Mouse (Mus musculus): ENCODE results near the gene Dpp6. TPM values are rescaled to one million over a fixed set of nuclear protein-coding genes. Genes with fewer than 3 reads are reported as not detected.

The Dpp6 gene
- polyA plus RNA-seq, 1 experiment from 2014 or later = 22.8 TPM

DNA sequence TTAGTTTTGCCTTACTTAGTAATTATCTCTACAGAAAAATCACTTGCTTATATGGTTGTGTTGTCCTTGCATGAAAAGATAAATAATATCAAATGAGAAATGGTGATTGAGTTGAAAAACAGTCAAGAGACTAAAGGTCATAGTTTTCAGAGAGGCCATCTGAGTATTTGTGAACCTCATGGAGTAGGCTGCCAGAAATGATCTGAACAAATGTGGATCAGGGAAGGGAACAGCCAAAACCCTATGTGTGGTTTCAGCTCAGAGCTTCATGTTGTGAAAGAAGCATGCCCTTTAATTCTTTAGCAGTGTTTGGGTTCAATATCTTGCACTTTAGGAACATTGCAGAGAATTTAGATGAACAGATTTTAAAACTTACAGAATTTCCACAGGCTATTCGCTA, 458.9 kb downstream of the Dpp6 start:
- 85% methylated on average over 1 of the region's 1 CpGs for WGBS
- no peak overlapping the region for H3K4me3 ChIP-seq
- H3K27ac ChIP-seq = no peak overlapping the region
- H3K4me2 ChIP-seq (replicated peaks) = no peak overlapping the region
- H3K9ac ChIP-seq = no peak overlapping the region
- H3K4me1 ChIP-seq = no peaks in the 10 kb centered on the region
- no peaks in the 10 kb centered on the region for H3K27me3 ChIP-seq (replicated peaks)
- ATAC-seq (ENCODE audit: low FRiP score, low read depth) = no peak
- no peaks in the 10 kb centered on the region for H3K9me3 ChIP-seq
- H3K36me3 ChIP-seq = no peaks in the 10 kb centered on the region

GRCm38 (mm10) chr5:27278120-27278645, 461.2 kb downstream of the Dpp6 start:
- WGBS = 68% methylated on average over 10 of the region's 10 CpGs
- no peaks in the 10 kb centered on the region for H3K36me3 ChIP-seq
- H3K4me1 ChIP-seq = no peaks in the 10 kb centered on the region
- H3K4me3 ChIP-seq = no peak overlapping the region
- no peak for ATAC-seq (ENCODE audit: low FRiP score, low read depth)
- no peak overlapping the region for H3K4me2 ChIP-seq (replicated peaks)
- no peak overlapping the region for H3K27ac ChIP-seq
- no peaks in the 10 kb centered on the region for H3K9me3 ChIP-seq
- no peaks in the 10 kb centered on the region for H3K27me3 ChIP-seq (replicated peaks)
- H3K9ac ChIP-seq = no peak overlapping the region

DNA sequence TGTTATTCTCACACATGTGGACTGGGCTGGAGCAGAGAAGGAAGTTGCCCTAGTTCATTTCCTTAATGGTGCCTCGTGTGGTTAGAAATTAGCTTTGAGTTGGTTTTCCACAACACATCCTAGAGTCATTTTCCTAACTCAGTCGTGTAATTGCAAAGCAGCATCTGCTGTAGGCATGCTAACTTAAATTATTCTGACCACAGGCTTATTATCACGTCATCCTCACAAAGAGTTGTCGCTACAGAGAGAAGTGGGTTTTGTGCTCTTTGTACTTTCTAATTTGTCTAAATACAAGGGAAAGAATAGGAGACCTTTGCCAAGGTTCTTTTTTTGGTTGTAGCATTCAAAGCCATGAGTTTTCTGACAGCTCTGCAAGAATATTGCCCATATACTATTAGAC, 469.9 kb downstream of the Dpp6 start:
- no peak overlapping the region for H3K4me2 ChIP-seq (replicated peaks)
- H3K27me3 ChIP-seq (replicated peaks) = no peaks in the 10 kb centered on the region
- H3K4me3 ChIP-seq = no peak overlapping the region
- no peak for ATAC-seq (ENCODE audit: low FRiP score, low read depth)
- WGBS = 60% methylated on average over 4 of the region's 4 CpGs
- H3K27ac ChIP-seq = no peak overlapping the region
- no peak overlapping the region for H3K9ac ChIP-seq
- no peaks in the 10 kb centered on the region for H3K9me3 ChIP-seq
- no peaks in the 10 kb centered on the region for H3K36me3 ChIP-seq
- no peaks in the 10 kb centered on the region for H3K4me1 ChIP-seq

DNA sequence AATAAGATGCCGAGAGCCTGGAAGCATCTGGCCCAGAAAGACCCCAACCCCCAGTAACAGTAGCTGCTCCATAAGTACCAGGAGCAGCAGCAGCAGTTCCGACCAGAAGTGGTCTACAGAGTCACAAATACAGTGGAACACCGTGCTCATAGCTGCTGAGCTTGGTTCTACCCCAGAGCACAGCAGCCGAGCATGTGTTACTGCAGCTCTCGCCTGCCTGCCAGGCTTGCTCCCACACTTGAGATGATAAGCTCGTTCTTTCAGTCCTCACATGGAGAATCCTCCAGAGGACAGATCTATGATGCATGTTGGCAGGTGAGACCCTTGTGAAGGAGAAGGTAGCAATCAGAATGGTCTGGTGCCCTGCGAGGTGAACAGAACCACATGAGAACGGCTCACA, 474.4 kb downstream of the Dpp6 start:
- no peak overlapping the region for H3K4me2 ChIP-seq (replicated peaks)
- no peak overlapping the region for H3K9ac ChIP-seq
- no peaks in the 10 kb centered on the region for H3K36me3 ChIP-seq
- no peaks in the 10 kb centered on the region for H3K9me3 ChIP-seq
- H3K27ac ChIP-seq = no peak overlapping the region
- H3K27me3 ChIP-seq (replicated peaks) = no peaks in the 10 kb centered on the region
- 86% methylated on average over 8 of the region's 8 CpGs for WGBS
- no peak overlapping the region for H3K4me3 ChIP-seq
- H3K4me1 ChIP-seq = no peaks in the 10 kb centered on the region
- ATAC-seq (ENCODE audit: low FRiP score, low read depth) = no peak

DNA sequence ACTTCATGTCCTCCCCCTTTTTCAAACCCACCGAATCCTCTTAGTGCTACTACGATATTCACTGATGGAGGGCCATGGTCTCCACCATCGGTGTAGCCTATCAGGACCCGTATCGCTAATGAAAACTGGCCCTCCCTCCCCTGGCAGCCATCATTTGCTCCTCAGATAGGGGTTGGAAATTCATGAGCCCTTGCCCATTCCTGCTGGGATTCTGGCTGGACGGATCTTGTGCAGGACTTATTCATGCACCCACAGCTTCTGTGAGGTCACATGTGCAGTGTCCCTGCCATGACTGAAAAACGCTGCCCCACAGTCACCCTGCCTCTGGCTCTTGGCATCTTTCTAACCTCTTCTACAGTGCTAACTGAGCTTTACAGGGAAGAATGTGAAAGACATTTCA, 475.2 kb downstream of the Dpp6 start:
- no peak for ATAC-seq (ENCODE audit: low FRiP score, low read depth)
- no peak overlapping the region for H3K9ac ChIP-seq
- H3K4me2 ChIP-seq (replicated peaks) = no peak overlapping the region
- H3K4me3 ChIP-seq = no peak overlapping the region
- H3K9me3 ChIP-seq = no peaks in the 10 kb centered on the region
- no peak overlapping the region for H3K27ac ChIP-seq
- H3K36me3 ChIP-seq = no peaks in the 10 kb centered on the region
- WGBS = 92% methylated on average over 7 of the region's 7 CpGs
- no peaks in the 10 kb centered on the region for H3K27me3 ChIP-seq (replicated peaks)
- H3K4me1 ChIP-seq = no peaks in the 10 kb centered on the region

DNA sequence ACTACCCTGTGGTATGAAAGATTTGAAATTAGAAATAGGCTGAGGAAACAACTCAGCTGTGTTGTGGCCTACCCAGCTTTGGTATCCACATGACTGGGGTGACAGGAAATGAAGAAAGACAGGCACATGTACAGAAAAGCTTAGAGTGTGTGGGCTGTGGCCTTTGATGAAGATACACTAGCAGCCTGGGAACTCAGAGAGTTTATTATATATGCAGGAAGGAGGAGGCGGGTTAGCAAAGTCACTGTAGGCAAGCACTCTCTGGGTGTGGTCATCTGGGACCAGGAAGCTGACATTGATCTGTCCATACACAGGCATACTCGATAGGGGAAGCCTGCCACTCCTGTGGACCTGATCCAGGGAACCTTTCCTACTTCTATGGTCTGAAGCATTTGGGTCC, 487.1 kb downstream of the Dpp6 start:
- no peaks in the 10 kb centered on the region for H3K27me3 ChIP-seq (replicated peaks)
- no peak overlapping the region for H3K27ac ChIP-seq
- no peak for ATAC-seq (ENCODE audit: low FRiP score, low read depth)
- H3K9me3 ChIP-seq = no peaks in the 10 kb centered on the region
- 88% methylated on average over 2 of the region's 2 CpGs for WGBS
- H3K4me2 ChIP-seq (replicated peaks) = no peak overlapping the region
- H3K4me1 ChIP-seq = peaks cover 10% of the 10 kb centered on the region; the same call in 1 of the 2 replicates
- H3K4me3 ChIP-seq = no peak overlapping the region
- H3K36me3 ChIP-seq = no peaks in the 10 kb centered on the region
- no peak overlapping the region for H3K9ac ChIP-seq

- Histone ChIP-seq H3K27me3 (replicated peaks) (no peaks in the 10 kb centered on the region), H3K9ac (no peak overlapping the region), H3K4me3 (no peak overlapping the region), H3K27ac (no peak overlapping the region), H3K36me3 (no peaks in the 10 kb centered on the region), H3K4me2 (replicated peaks) (no peak overlapping the region), H3K9me3 (no peaks in the 10 kb centered on the region), H3K4me1 (peaks cover 10% of the 10 kb centered on the region; the same call in 1 of the 2 replicates)
- peak; percentile 85 for ATAC-seq (ENCODE audit: low FRiP score, low read depth)
- WGBS = 41% methylated on average over 4 of the region's 4 CpGs
Measured at GRCm38 (mm10) chr5:27306497-27307152, 489.6 kb downstream of the Dpp6 start.

DNA sequence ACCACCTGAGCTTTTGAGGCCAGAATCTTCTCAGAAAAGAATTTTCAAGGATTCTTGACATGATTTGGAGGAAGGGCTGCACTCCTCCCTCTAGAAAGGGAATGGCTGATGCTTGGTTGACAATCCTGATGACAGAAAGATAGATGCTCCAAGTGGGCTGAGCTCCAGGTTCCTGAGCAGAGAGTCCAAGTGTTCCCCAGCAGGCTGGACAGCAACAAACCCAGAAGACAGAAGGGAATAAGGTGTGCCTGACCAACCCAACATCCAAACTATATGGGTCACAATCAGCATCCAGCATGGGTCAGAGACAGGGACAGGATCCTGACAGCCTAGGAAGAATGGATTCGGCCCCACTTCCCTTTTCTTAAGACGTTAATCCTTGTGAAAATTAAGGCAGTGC, 493.2 kb downstream of the Dpp6 start:
- Histone ChIP-seq H3K9me3 (no peaks in the 10 kb centered on the region), H3K4me2 (replicated peaks) (no peak overlapping the region), H3K4me1 (peaks cover 10% of the 10 kb centered on the region; the same call in 1 of the 2 replicates), H3K27ac (no peak overlapping the region), H3K36me3 (no peaks in the 10 kb centered on the region), H3K27me3 (replicated peaks) (no peaks in the 10 kb centered on the region), H3K9ac (no peak overlapping the region), H3K4me3 (no peak overlapping the region)
- WGBS = 77% methylated on average over 2 of the region's 2 CpGs
- ATAC-seq (ENCODE audit: low FRiP score, low read depth) = no peak

GRCm38 (mm10) chr5:27316674-27317073, 499.7 kb downstream of the Dpp6 start:
- H3K4me3 ChIP-seq = no peak overlapping the region
- no peak overlapping the region for H3K9ac ChIP-seq
- H3K27me3 ChIP-seq (replicated peaks) = no peaks in the 10 kb centered on the region
- no peak overlapping the region for H3K4me2 ChIP-seq (replicated peaks)
- H3K4me1 ChIP-seq = no peaks in the 10 kb centered on the region
- H3K9me3 ChIP-seq = no peaks in the 10 kb centered on the region
- ATAC-seq (ENCODE audit: low FRiP score, low read depth) = no peak
- no peaks in the 10 kb centered on the region for H3K36me3 ChIP-seq
- no peak overlapping the region for H3K27ac ChIP-seq
- WGBS = 15% methylated on average over 1 of the region's 1 CpGs

DNA sequence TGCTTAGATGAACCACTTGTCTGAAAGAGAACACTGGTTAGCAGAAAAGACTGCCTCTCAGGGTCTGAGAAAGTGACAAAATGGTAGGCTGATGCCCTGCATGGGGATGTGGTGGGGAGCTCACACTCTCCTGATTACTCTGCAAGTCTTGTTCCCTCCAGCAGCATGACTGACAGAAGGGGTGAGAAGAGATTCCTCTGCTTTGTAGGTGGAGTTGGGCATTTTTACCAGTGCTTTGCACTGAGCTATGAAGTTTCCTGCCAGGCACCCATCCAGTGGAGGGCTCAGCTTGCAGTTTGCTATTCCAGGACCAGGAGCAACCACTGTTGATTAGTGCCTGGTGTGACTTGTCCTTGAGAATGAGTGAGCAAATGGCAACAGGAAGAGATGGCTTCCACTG, 500.3 kb downstream of the Dpp6 start:
- Histone ChIP-seq H3K4me3 (no peak overlapping the region), H3K9me3 (no peaks in the 10 kb centered on the region), H3K27ac (no peak overlapping the region), H3K9ac (no peak overlapping the region), H3K36me3 (no peaks in the 10 kb centered on the region), H3K4me1 (no peaks in the 10 kb centered on the region), H3K4me2 (replicated peaks) (no peak overlapping the region), H3K27me3 (replicated peaks) (no peaks in the 10 kb centered on the region)
- no peak for ATAC-seq (ENCODE audit: low FRiP score, low read depth)

- no peak overlapping the region for H3K27ac ChIP-seq
- no peaks in the 10 kb centered on the region for H3K9me3 ChIP-seq
- WGBS = 68% methylated on average over 1 of the region's 1 CpGs
- no peak overlapping the region for H3K4me2 ChIP-seq (replicated peaks)
- H3K4me3 ChIP-seq = no peak overlapping the region
- ATAC-seq (ENCODE audit: low FRiP score, low read depth) = no peak
- no peak overlapping the region for H3K9ac ChIP-seq
- no peaks in the 10 kb centered on the region for H3K36me3 ChIP-seq
- H3K27me3 ChIP-seq (replicated peaks) = no peaks in the 10 kb centered on the region
- no peaks in the 10 kb centered on the region for H3K4me1 ChIP-seq
Measured at GRCm38 (mm10) chr5:27317832-27318231, 500.8 kb downstream of the Dpp6 start.

- Histone ChIP-seq H3K4me1 (no peaks in the 10 kb centered on the region), H3K4me3 (no peak overlapping the region), H3K9me3 (no peaks in the 10 kb centered on the region), H3K27ac (no peak overlapping the region), H3K36me3 (no peaks in the 10 kb centered on the region), H3K9ac (no peak overlapping the region), H3K4me2 (replicated peaks) (no peak overlapping the region), H3K27me3 (replicated peaks) (no peaks in the 10 kb centered on the region)
- WGBS = 83% methylated on average over 4 of the region's 4 CpGs
- ATAC-seq (ENCODE audit: low FRiP score, low read depth) = no peak
Measured at GRCm38 (mm10) chr5:27319731-27320130, 502.7 kb downstream of the Dpp6 start.

All from neural tube, embryonic 12.5 days (tissue).